Mouse (Mus musculus) hindbrain, embryonic 16.5 days (tissue): ENCODE data around the gene Skp2. TPM values are rescaled to one million over a fixed set of nuclear protein-coding genes. Genes with fewer than 3 reads are reported as not detected.
A peak's percentile ranks its signal among the peaks of the same experiment; 100 is the strongest.

Source experiments
- ATAC-seq: fragments of 200-750 bp; cut with Nextera tagmentation; 2 replicates; pipeline ENCODE4 v1.8.0; 2017; ENCODE audit warnings: moderate TSS enrichment, moderate library complexity
- H3K27ac ChIP-seq: fragments of 300-500 bp; sonication (generic); 2 replicates; pipeline ENCODE4 v1.5.1; 2014; ENCODE audit warnings: low read depth, mild to moderate bottlenecking, control low read depth, low read length, moderate library complexity
- H3K27me3 ChIP-seq: fragments of 300-500 bp; sonication (generic); replicated peaks from 2 replicates; pipeline ENCODE4 v1.6.1; 2014; ENCODE audit warnings: low read length; ENCODE audit not compliant: control insufficient read depth, insufficient read depth
- H3K36me3 ChIP-seq: fragments of 300-500 bp; sonication (generic); 2 replicates; pipeline ENCODE4 v1.6.1; 2014; ENCODE audit warnings: mild to moderate bottlenecking, low read length, moderate library complexity, mixed read lengths; ENCODE audit not compliant: control insufficient read depth, insufficient read depth
- H3K4me1 ChIP-seq: fragments of 300-500 bp; sonication (generic); 2 replicates; pipeline ENCODE4 v1.6.1; 2014; ENCODE audit warnings: low read depth, low read length; ENCODE audit not compliant: control insufficient read depth, insufficient read depth
- H3K4me2 ChIP-seq: fragments of 300-500 bp; sonication (generic); 2 replicates; pipeline ENCODE4 v1.6.1; 2014; ENCODE audit warnings: mild to moderate bottlenecking, low read length, control low read depth, moderate library complexity
- H3K4me3 ChIP-seq: fragments of 300-500 bp; sonication (generic); 2 replicates; pipeline ENCODE4 v1.5.1; 2014; ENCODE audit warnings: mild to moderate bottlenecking, low read length, control low read depth, moderate library complexity
- H3K9ac ChIP-seq: fragments of 300-500 bp; sonication (generic); 2 replicates; pipeline ENCODE4 v1.6.1; 2014; ENCODE audit warnings: low read depth, mild to moderate bottlenecking, control low read depth, low read length, moderate library complexity
- H3K9me3 ChIP-seq: fragments of 300-500 bp; sonication (generic); 2 replicates; pipeline ENCODE4 v1.6.1; 2014; ENCODE audit warnings: mild to moderate bottlenecking, low read length, moderate library complexity; ENCODE audit not compliant: control insufficient read depth
- WGBS: fragments of 180-500 bp; shearing (Covaris S2); extraction: QIAGEN DNeasy Blood & Tissue Kit; methylation state at CpG from one replicate; pipeline ENCODE4 v1.1.7; 2014; 5-methylcytosine and 5-hydroxymethylcytosine counted together
- polyA plus RNA-seq: library from polyadenylated mRNA; unstranded; fragments of >200 nt; fragmentation: Nextera tagmentation; extraction: Ambion mirVana; gene quantifications from 2 replicates; pipeline ENCODE4 v1.2.1, GENCODE M21; 2015

Gene Skp2
- polyA plus RNA-seq, 1 experiment from 2014 or later: 17.9 TPM

GRCm38 (mm10) chr15:9087421-9087820 is 67.8 kb downstream of the Skp2 start:
- Histone ChIP-seq H3K27ac (no peak overlapping the region), H3K4me1 (no peaks in the 10 kb centered on the region), H3K9ac (no peak overlapping the region), H3K4me3 (no peak overlapping the region), H3K27me3 (no peaks in the 10 kb centered on the region), H3K4me2 (no peak overlapping the region), H3K9me3 (no peaks in the 10 kb centered on the region), H3K36me3 (no peaks in the 10 kb centered on the region)
- 71% methylated on average over 5 of the region's 5 CpGs for WGBS
- no peak for ATAC-seq

- peak; percentile 50; the same call in 1 of the 2 replicates for ATAC-seq
- 46% methylated on average over 11 of the region's 11 CpGs for WGBS
- no peaks in the 10 kb centered on the region for H3K27me3 ChIP-seq
Observed at GRCm38 (mm10) chr15:9086813-9087212, 68.4 kb downstream of the Skp2 start.

GRCm38 (mm10) chr15:9082753-9083152 is 72.5 kb downstream of the Skp2 start:
- no peak overlapping the region for H3K4me3 ChIP-seq
- H3K4me2 ChIP-seq: no peak overlapping the region
- H3K9me3 ChIP-seq: no peaks in the 10 kb centered on the region
- H3K36me3 ChIP-seq: no peaks in the 10 kb centered on the region
- H3K4me1 ChIP-seq: no peaks in the 10 kb centered on the region
- 91% methylated on average over 9 of the region's 9 CpGs for WGBS
- H3K27ac ChIP-seq: no peak overlapping the region
- no peak for ATAC-seq
- no peak overlapping the region for H3K9ac ChIP-seq
- H3K27me3 ChIP-seq: no peaks in the 10 kb centered on the region

More at GRCm38 (mm10) chr15:9086813-9087212, 68.4 kb downstream of the Skp2 start:
- Histone ChIP-seq H3K4me1 (no peaks in the 10 kb centered on the region), H3K27ac (no peak overlapping the region), H3K9ac (no peak overlapping the region), H3K36me3 (no peaks in the 10 kb centered on the region), H3K4me3 (no peak overlapping the region), H3K4me2 (no peak overlapping the region), H3K9me3 (no peaks in the 10 kb centered on the region)

- Histone ChIP-seq H3K27me3 (no peaks in the 10 kb centered on the region), H3K4me3 (no peak overlapping the region), H3K27ac (no peak overlapping the region), H3K4me2 (no peak overlapping the region), H3K4me1 (no peaks in the 10 kb centered on the region), H3K36me3 (no peaks in the 10 kb centered on the region), H3K9ac (no peak overlapping the region), H3K9me3 (no peaks in the 10 kb centered on the region)
- 86% methylated on average over 3 of the region's 3 CpGs for WGBS
- ATAC-seq: no peak
Observed at GRCm38 (mm10) chr15:9081294-9081693, 73.9 kb downstream of the Skp2 start.

- Histone ChIP-seq H3K27ac (no peak overlapping the region), H3K9ac (no peak overlapping the region), H3K4me3 (no peak overlapping the region), H3K9me3 (no peaks in the 10 kb centered on the region), H3K36me3 (no peaks in the 10 kb centered on the region), H3K4me2 (no peak overlapping the region), H3K27me3 (no peaks in the 10 kb centered on the region), H3K4me1 (peaks cover under 1% of the 10 kb centered on the region)
- WGBS: 82% methylated on average over 4 of the region's 4 CpGs
- ATAC-seq: no peak
Observed at GRCm38 (mm10) chr15:9080206-9080605, 75.0 kb downstream of the Skp2 start.

- peaks cover 5% of the 10 kb centered on the region for H3K4me1 ChIP-seq
- H3K27me3 ChIP-seq: no peaks in the 10 kb centered on the region
- ATAC-seq: no peak
- H3K36me3 ChIP-seq: no peaks in the 10 kb centered on the region
- H3K27ac ChIP-seq: no peak overlapping the region
- no peak overlapping the region for H3K4me3 ChIP-seq
- 66% methylated on average over 5 of the region's 5 CpGs for WGBS
- no peaks in the 10 kb centered on the region for H3K9me3 ChIP-seq
- H3K9ac ChIP-seq: no peak overlapping the region
- no peak overlapping the region for H3K4me2 ChIP-seq
Observed at GRCm38 (mm10) chr15:9079626-9080025, 75.6 kb downstream of the Skp2 start.

GRCm38 (mm10) chr15:9078481-9079300 is 76.5 kb downstream of the Skp2 start:
- no peaks in the 10 kb centered on the region for H3K27me3 ChIP-seq
- WGBS: 86% methylated on average over 12 of the region's 12 CpGs
- no peak overlapping the region for H3K4me2 ChIP-seq
- no peaks in the 10 kb centered on the region for H3K9me3 ChIP-seq
- H3K27ac ChIP-seq: no peak overlapping the region
- peaks cover 7% of the 10 kb centered on the region for H3K4me1 ChIP-seq
- ATAC-seq: no peak
- no peak overlapping the region for H3K4me3 ChIP-seq
- H3K36me3 ChIP-seq: no peaks in the 10 kb centered on the region
- H3K9ac ChIP-seq: no peak overlapping the region

- Histone ChIP-seq H3K4me3 (no peak overlapping the region), H3K36me3 (no peaks in the 10 kb centered on the region), H3K27me3 (no peaks in the 10 kb centered on the region), H3K4me1 (peaks cover 21% of the 10 kb centered on the region), H3K27ac (no peak overlapping the region), H3K4me2 (no peak overlapping the region), H3K9me3 (no peaks in the 10 kb centered on the region), H3K9ac (no peak overlapping the region)
- WGBS: 80% methylated on average over 14 of the region's 14 CpGs
- ATAC-seq: no peak
Observed at GRCm38 (mm10) chr15:9075608-9076200, 79.5 kb downstream of the Skp2 start.

- Histone ChIP-seq H3K9ac (no peak overlapping the region), H3K36me3 (no peaks in the 10 kb centered on the region), H3K4me1 (peaks cover 27% of the 10 kb centered on the region), H3K4me3 (no peak overlapping the region), H3K9me3 (no peaks in the 10 kb centered on the region), H3K27me3 (no peaks in the 10 kb centered on the region), H3K27ac (no peak overlapping the region), H3K4me2 (no peak overlapping the region; the same call in 1 of the 2 replicates)
- ATAC-seq: no peak
- WGBS: 18% methylated on average over 4 of the region's 4 CpGs
Observed at GRCm38 (mm10) chr15:9074671-9075070, 80.6 kb downstream of the Skp2 start.
